Mouse (Mus musculus) liver, adult 2 months (tissue): ENCODE results near the gene Asxl1. TPM values are rescaled to one million over a fixed set of nuclear protein-coding genes. Genes with fewer than 3 reads are reported as not detected.

Experiments used
- DNase-seq: peaks from one replicate; pipeline ENCODE4 v3.0.0-alpha.2; 2011; ENCODE audit warnings: low read depth, low spot score; ENCODE audit errors: extremely low read depth
- H3K27ac ChIP-seq: fragments of 200-500 bp; replicated peaks from 2 replicates; pipeline ENCODE4 v1.5.1; 2012; ENCODE audit warnings: low read depth, mild to moderate bottlenecking, control low read depth, inconsistent platforms, low read length; ENCODE audit not compliant: insufficient read depth
- H3K27me3 ChIP-seq: fragments of 200-500 bp; 2 replicates; pipeline ENCODE4 v1.6.1; 2012; ENCODE audit warnings: mild to moderate bottlenecking, moderate library complexity, low read length, inconsistent platforms; ENCODE audit not compliant: control insufficient read depth, insufficient read depth
- H3K36me3 ChIP-seq: fragments of 200-500 bp; 2 replicates; pipeline ENCODE4 v1.6.1; 2012; ENCODE audit warnings: low read length, inconsistent platforms; ENCODE audit not compliant: control insufficient read depth, insufficient read depth
- H3K4me1 ChIP-seq: fragments of 200-500 bp; 2 replicates; pipeline ENCODE4 v1.6.1; 2011; ENCODE audit warnings: low read length; ENCODE audit not compliant: control insufficient read depth, insufficient read depth
- H3K4me3 ChIP-seq: fragments of 200-500 bp; 2 replicates; pipeline ENCODE4 v1.5.1; 2011; ENCODE audit warnings: low read depth, mild to moderate bottlenecking, control low read depth, low read length, moderate library complexity; ENCODE audit not compliant: insufficient read depth
- H3K79me2 ChIP-seq: fragments of 200-500 bp; 2 replicates; pipeline ENCODE4 v1.6.1; 2012; ENCODE audit warnings: inconsistent platforms, mild to moderate bottlenecking, low read length, moderate library complexity; ENCODE audit not compliant: control insufficient read depth, insufficient read depth
- H3K9ac ChIP-seq: fragments of 200-500 bp; 2 replicates; pipeline ENCODE4 v1.6.1; 2012; ENCODE audit warnings: low read depth, mild to moderate bottlenecking, control low read depth, inconsistent platforms, low read length
- CTCF ChIP-seq: fragments of 200-500 bp; IDR thresholded peaks from 2 replicates; pipeline ENCODE4 v1.5.1; 2011; ENCODE audit warnings: low read depth, low read length, control low read depth
- POLR2A ChIP-seq: fragments of 200-500 bp; IDR thresholded peaks from 2 replicates; pipeline ENCODE4 v1.6.1; 2011; ENCODE audit warnings: low read length, control low read depth; ENCODE audit not compliant: insufficient read depth; ENCODE audit errors: extremely low read depth
- WGBS: fragments of 180-500 bp; shearing (Covaris S2); methylation state at CpG from one replicate; pipeline ENCODE4 v1.1.7; 2018; 5-methylcytosine and 5-hydroxymethylcytosine counted together
- polyA plus RNA-seq: library from polyadenylated mRNA; depleted of rRNA; stranded (reverse); fragments of >200 nt; gene quantifications from 2 replicates; pipeline ENCODE4 v1.2.3, GENCODE M21; 2012
- total RNA-seq: library from RNA; depleted of rRNA; stranded (reverse); fragments of >200 nt; gene quantifications from 2 replicates; pipeline ENCODE4 v1.2.3, GENCODE M21; 2014

The Asxl1 gene
- total and polyA plus RNA-seq, 2 experiments: 4.7 to 6.2 TPM

GRCm38 (mm10) chr2:153389831-153390230, 44.2 kb downstream of the Asxl1 start:
- no peak overlapping the region for H3K9ac ChIP-seq
- no peak for DNase-seq
- WGBS: 97% methylated on average over 2 of the region's 2 CpGs
- TF ChIP-seq POLR2A (no peak), CTCF (no peak)
- no peaks in the 10 kb centered on the region for H3K27me3 ChIP-seq
- peaks cover 46% of the 10 kb centered on the region for H3K36me3 ChIP-seq
- H3K4me1 ChIP-seq: no peaks in the 10 kb centered on the region
- no peak overlapping the region for H3K4me3 ChIP-seq
- no peak overlapping the region for H3K27ac ChIP-seq
- H3K79me2 ChIP-seq: no peaks in the 10 kb centered on the region; the same call in 1 of the 2 replicates

GRCm38 (mm10) chr2:153393045-153393444, 47.4 kb downstream of the Asxl1 start:
- TF ChIP-seq POLR2A (no peak), CTCF (no peak)
- 81% methylated on average over 10 of the region's 10 CpGs for WGBS
- no peaks in the 10 kb centered on the region for H3K4me1 ChIP-seq
- DNase-seq: peak; percentile 33
- no peaks in the 10 kb centered on the region for H3K27me3 ChIP-seq
- no peak overlapping the region for H3K27ac ChIP-seq
- H3K36me3 ChIP-seq: peaks cover 69% of the 10 kb centered on the region
- no peaks in the 10 kb centered on the region; the same call in 1 of the 2 replicates for H3K79me2 ChIP-seq
- no peak overlapping the region for H3K9ac ChIP-seq
- H3K4me3 ChIP-seq: no peak overlapping the region

GRCm38 (mm10) chr2:153397790-153398515, 52.3 kb downstream of the Asxl1 start:
- Histone ChIP-seq H3K4me1 (no peaks in the 10 kb centered on the region), H3K79me2 (no peaks in the 10 kb centered on the region), H3K27me3 (no peaks in the 10 kb centered on the region), H3K4me3 (no peak overlapping the region), H3K36me3 (peaks cover 71% of the 10 kb centered on the region), H3K27ac (no peak overlapping the region), H3K9ac (no peak overlapping the region)
- DNase-seq: no peak
- TF ChIP-seq POLR2A (no peak), CTCF (no peak)
- 95% methylated on average over 11 of the region's 11 CpGs for WGBS

- WGBS: 91% methylated on average over 15 of the region's 15 CpGs
- TF ChIP-seq POLR2A: no peak
- TF ChIP-seq CTCF: no peak
- no peak overlapping the region for H3K4me3 ChIP-seq
- no peak overlapping the region for H3K9ac ChIP-seq
- H3K79me2 ChIP-seq: no peaks in the 10 kb centered on the region
- H3K36me3 ChIP-seq: peaks cover 60% of the 10 kb centered on the region
- H3K27ac ChIP-seq: no peak overlapping the region
- no peaks in the 10 kb centered on the region for H3K27me3 ChIP-seq
- no peak for DNase-seq
- no peaks in the 10 kb centered on the region; the same call in 1 of the 2 replicates for H3K4me1 ChIP-seq
These were observed 53.5 kb downstream of the Asxl1 start for GRCm38 (mm10) chr2:153399166-153399565.

GRCm38 (mm10) chr2:153404062-153404461, 58.4 kb downstream of the Asxl1 start:
- Histone ChIP-seq H3K79me2 (no peaks in the 10 kb centered on the region), H3K27me3 (no peaks in the 10 kb centered on the region), H3K36me3 (peaks cover 18% of the 10 kb centered on the region), H3K4me1 (no peaks in the 10 kb centered on the region; the same call in 1 of the 2 replicates), H3K4me3 (no peak overlapping the region), H3K27ac (no peak overlapping the region), H3K9ac (no peak overlapping the region)
- peak; percentile 54 for DNase-seq
- no peak for TF ChIP-seq POLR2A
- WGBS: 60% methylated on average over 3 of the region's 3 CpGs

GRCm38 (mm10) chr2:153404882-153405281, 59.3 kb downstream of the Asxl1 start:
- Histone ChIP-seq H3K9ac (no peak overlapping the region), H3K36me3 (peaks cover 12% of the 10 kb centered on the region), H3K79me2 (no peaks in the 10 kb centered on the region), H3K4me1 (no peaks in the 10 kb centered on the region; the same call in 1 of the 2 replicates), H3K4me3 (no peak overlapping the region), H3K27ac (no peak overlapping the region), H3K27me3 (no peaks in the 10 kb centered on the region)
- TF ChIP-seq POLR2A (no peak), CTCF (no peak)
- DNase-seq: no peak
- 40% methylated on average over 3 of the region's 3 CpGs for WGBS
